Mouse (Mus musculus): ENCODE data around the gene Ddx39. TPM values are rescaled to one million over a fixed set of nuclear protein-coding genes. Genes with fewer than 3 reads are reported as not detected.

Ddx39 gene
- polyA plus RNA-seq, 1 experiment from 2014 or later, result 106 TPM

GRCm38 (mm10) chr8:83679866-83680265, 35.1 kb upstream of the Ddx39 start:
- Histone ChIP-seq H3K9me3 (ENCODE audit: control insufficient read depth, low read length) (no peaks in the 10 kb centered on the region), H3K36me3 (ENCODE audit: control insufficient read depth, insufficient read depth, low read length) (peaks cover 82% of the 10 kb centered on the region), H3K9ac (ENCODE audit: low read depth, low read length) (no peak overlapping the region), H3K4me1 (ENCODE audit: control insufficient read depth, insufficient read depth, low read length) (peaks cover 18% of the 10 kb centered on the region), H3K4me2 (ENCODE audit: low read depth, low read length) (no peak overlapping the region), H3K4me3 (ENCODE audit: low read depth, low read length) (no peak overlapping the region), H3K27ac (replicated peaks; ENCODE audit: low read depth, low read length) (no peak overlapping the region), H3K27me3 (replicated peaks; ENCODE audit: control insufficient read depth, insufficient read depth, low read length) (no peaks in the 10 kb centered on the region)
- WGBS, result 88% methylated on average over 12 of the region's 12 CpGs
- ATAC-seq (ENCODE audit: low read depth), result no peak
- DNase-seq (ENCODE audit: low spot score), result no peak

GRCm38 (mm10) chr8:83680603-83681002, 34.4 kb upstream of the Ddx39 start:
- peak; percentile 84 for DNase-seq (ENCODE audit: low spot score)
- H3K27me3 ChIP-seq (replicated peaks; ENCODE audit: control insufficient read depth, insufficient read depth, low read length), result no peaks in the 10 kb centered on the region
- H3K9me3 ChIP-seq (ENCODE audit: control insufficient read depth, low read length), result no peaks in the 10 kb centered on the region
- peak overlapping the region; percentile 78 for H3K27ac ChIP-seq (replicated peaks; ENCODE audit: low read depth, low read length)
- 41% methylated on average over 5 of the region's 5 CpGs for WGBS
- H3K36me3 ChIP-seq (ENCODE audit: control insufficient read depth, insufficient read depth, low read length), result peaks cover 87% of the 10 kb centered on the region
- ATAC-seq (ENCODE audit: low read depth), result peak; percentile 45; the same call in 1 of the 2 replicates
- peaks cover 18% of the 10 kb centered on the region for H3K4me1 ChIP-seq (ENCODE audit: control insufficient read depth, insufficient read depth, low read length)
- H3K4me3 ChIP-seq (ENCODE audit: low read depth, low read length), result no peak overlapping the region
- H3K4me2 ChIP-seq (ENCODE audit: low read depth, low read length), result no peak overlapping the region
- no peak overlapping the region for H3K9ac ChIP-seq (ENCODE audit: low read depth, low read length)

- peak overlapping the region; percentile 78 for H3K27ac ChIP-seq (replicated peaks; ENCODE audit: low read depth, low read length)
- no peak overlapping the region for H3K4me3 ChIP-seq (ENCODE audit: low read depth, low read length)
- DNase-seq (ENCODE audit: low spot score) (peak; percentile 54), ATAC-seq (ENCODE audit: low read depth) (peak; percentile 66; the same call in 1 of the 2 replicates)
- H3K27me3 ChIP-seq (replicated peaks; ENCODE audit: control insufficient read depth, insufficient read depth, low read length), result no peaks in the 10 kb centered on the region
- H3K4me2 ChIP-seq (ENCODE audit: low read depth, low read length), result 0 out of 2 replicates have a peak overlapping the region, but pooled peaks have one; percentile 13
- no peaks in the 10 kb centered on the region for H3K9me3 ChIP-seq (ENCODE audit: control insufficient read depth, low read length)
- H3K9ac ChIP-seq (ENCODE audit: low read depth, low read length), result no peak overlapping the region
- 15% methylated on average over 6 of the region's 6 CpGs for WGBS
- peaks cover 86% of the 10 kb centered on the region for H3K36me3 ChIP-seq (ENCODE audit: control insufficient read depth, insufficient read depth, low read length)
- peaks cover 18% of the 10 kb centered on the region for H3K4me1 ChIP-seq (ENCODE audit: control insufficient read depth, insufficient read depth, low read length)
Measured at GRCm38 (mm10) chr8:83681099-83681498, 33.9 kb upstream of the Ddx39 start.

DNA sequence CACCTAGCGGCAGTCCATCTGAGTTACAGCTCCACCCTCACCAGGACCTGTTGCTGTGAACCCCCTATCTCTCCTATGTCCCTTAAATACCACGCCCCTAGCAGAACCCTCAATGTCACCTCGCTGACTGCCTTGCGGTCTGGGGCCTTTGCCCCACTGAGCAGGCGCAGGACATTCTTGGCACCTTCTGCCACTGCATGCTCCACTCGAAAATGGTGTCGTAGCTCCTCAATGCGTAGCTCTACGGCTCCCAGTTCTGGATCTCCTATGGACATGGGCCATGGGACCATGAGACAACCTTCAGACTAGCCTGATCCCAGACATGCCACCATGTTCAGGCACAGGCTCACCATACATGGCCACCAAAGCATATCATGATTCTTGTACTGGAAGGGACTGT, 30.5 kb upstream of the Ddx39 start:
- Histone ChIP-seq H3K4me1 (ENCODE audit: control insufficient read depth, insufficient read depth, low read length) (peaks cover 18% of the 10 kb centered on the region), H3K9me3 (ENCODE audit: control insufficient read depth, low read length) (no peaks in the 10 kb centered on the region), H3K9ac (ENCODE audit: low read depth, low read length) (no peak overlapping the region), H3K27ac (replicated peaks; ENCODE audit: low read depth, low read length) (no peak overlapping the region), H3K36me3 (ENCODE audit: control insufficient read depth, insufficient read depth, low read length) (peaks cover 71% of the 10 kb centered on the region), H3K27me3 (replicated peaks; ENCODE audit: control insufficient read depth, insufficient read depth, low read length) (no peaks in the 10 kb centered on the region), H3K4me2 (ENCODE audit: low read depth, low read length) (no peak overlapping the region), H3K4me3 (ENCODE audit: low read depth, low read length) (no peak overlapping the region)
- ATAC-seq (ENCODE audit: low read depth) (no peak), DNase-seq (ENCODE audit: low spot score) (no peak)
- WGBS, result 94% methylated on average over 9 of the region's 9 CpGs

GRCm38 (mm10) chr8:83689264-83689663, 25.7 kb upstream of the Ddx39 start:
- Histone ChIP-seq H3K9me3 (ENCODE audit: control insufficient read depth, low read length) (no peaks in the 10 kb centered on the region), H3K9ac (ENCODE audit: low read depth, low read length) (no peak overlapping the region), H3K36me3 (ENCODE audit: control insufficient read depth, insufficient read depth, low read length) (peaks cover 64% of the 10 kb centered on the region), H3K27ac (replicated peaks; ENCODE audit: low read depth, low read length) (no peak overlapping the region), H3K4me2 (ENCODE audit: low read depth, low read length) (no peak overlapping the region), H3K27me3 (replicated peaks; ENCODE audit: control insufficient read depth, insufficient read depth, low read length) (no peaks in the 10 kb centered on the region), H3K4me3 (ENCODE audit: low read depth, low read length) (no peak overlapping the region), H3K4me1 (ENCODE audit: control insufficient read depth, insufficient read depth, low read length) (no peaks in the 10 kb centered on the region; the same call in 1 of the 2 replicates)
- no peak for ATAC-seq (ENCODE audit: low read depth)
- DNase-seq (ENCODE audit: low spot score), result no peak
- 91% methylated on average over 6 of the region's 6 CpGs for WGBS

DNA sequence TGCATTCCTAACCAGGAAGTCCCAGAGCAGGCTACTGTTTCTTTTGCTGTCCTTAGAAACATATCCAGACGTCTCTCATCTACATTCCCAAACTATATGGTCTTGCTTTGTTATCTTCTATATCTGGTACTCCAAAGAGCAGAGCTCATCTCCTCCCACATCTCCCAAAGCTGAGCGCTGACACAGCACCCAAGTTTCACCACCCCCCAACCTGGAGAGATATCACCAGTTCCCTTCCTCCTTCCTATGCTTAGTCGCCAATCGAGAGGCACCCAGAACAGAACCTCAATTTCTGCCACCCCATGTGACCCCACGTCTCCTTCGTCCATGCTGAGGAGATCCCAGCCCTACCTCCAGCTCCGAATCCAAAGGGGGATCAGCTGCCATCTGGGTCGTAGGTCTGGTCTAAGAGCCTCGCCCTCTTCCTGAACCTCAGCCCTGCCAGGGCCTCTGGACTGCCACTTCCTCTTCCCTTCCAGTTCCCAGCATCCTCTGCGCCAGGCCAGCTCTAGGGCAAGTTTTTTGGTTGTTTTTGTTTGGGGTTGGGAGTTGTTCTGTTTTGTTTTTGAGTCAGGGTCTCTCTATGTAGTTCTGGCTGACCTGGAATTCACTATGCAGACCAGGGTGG, 21.3 kb upstream of the Ddx39 start:
- 81% methylated on average over 10 of the region's 10 CpGs for WGBS
- Histone ChIP-seq H3K36me3 (ENCODE audit: control insufficient read depth, insufficient read depth, low read length) (peaks cover 33% of the 10 kb centered on the region), H3K4me2 (ENCODE audit: low read depth, low read length) (no peak overlapping the region), H3K4me3 (ENCODE audit: low read depth, low read length) (no peak overlapping the region), H3K9ac (ENCODE audit: low read depth, low read length) (no peak overlapping the region), H3K4me1 (ENCODE audit: control insufficient read depth, insufficient read depth, low read length) (peaks cover 15% of the 10 kb centered on the region), H3K27ac (replicated peaks; ENCODE audit: low read depth, low read length) (no peak overlapping the region), H3K9me3 (ENCODE audit: control insufficient read depth, low read length) (no peaks in the 10 kb centered on the region), H3K27me3 (replicated peaks; ENCODE audit: control insufficient read depth, insufficient read depth, low read length) (no peaks in the 10 kb centered on the region)
- no peak for ATAC-seq (ENCODE audit: low read depth)
- no peak for DNase-seq (ENCODE audit: low spot score)

DNA sequence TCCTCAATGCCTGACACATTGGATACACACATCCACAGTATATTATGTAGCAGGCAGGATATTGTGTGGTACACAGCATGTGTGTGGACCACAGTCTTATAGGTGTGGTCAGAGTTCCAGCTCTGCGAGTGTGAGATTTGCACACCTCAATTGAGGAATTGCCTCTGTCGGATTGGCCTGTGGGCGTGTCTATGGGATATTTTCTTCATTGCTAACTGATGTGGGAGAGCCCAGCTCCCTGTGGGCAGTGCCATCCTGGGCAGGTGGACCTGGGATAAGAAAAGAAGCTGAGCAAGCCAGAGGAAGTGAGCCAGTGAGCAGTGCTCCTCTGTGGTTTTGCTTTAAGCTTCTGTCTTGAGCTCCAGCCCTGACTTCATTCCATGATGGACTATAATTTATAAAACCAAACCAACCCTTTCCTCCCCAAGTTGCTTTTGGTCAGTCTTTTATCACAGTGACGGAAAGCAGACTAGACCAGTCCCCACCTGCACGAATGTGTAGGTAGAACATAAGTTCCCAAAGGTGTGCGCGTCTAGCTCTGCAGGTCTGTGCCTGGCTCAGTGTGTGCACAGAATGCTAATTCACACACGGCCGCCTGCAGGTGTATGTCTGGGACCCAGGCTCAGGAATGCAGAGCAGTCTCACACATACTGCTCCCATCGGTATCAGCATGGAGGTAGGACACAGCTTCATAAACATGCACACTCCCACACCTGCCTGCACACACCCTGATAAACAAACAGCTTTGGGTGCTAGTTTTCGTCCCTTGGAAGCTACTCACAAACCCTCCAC, 20.4 kb upstream of the Ddx39 start:
- no peak overlapping the region for H3K27ac ChIP-seq (replicated peaks; ENCODE audit: low read depth, low read length)
- H3K27me3 ChIP-seq (replicated peaks; ENCODE audit: control insufficient read depth, insufficient read depth, low read length), result no peaks in the 10 kb centered on the region
- peaks cover 17% of the 10 kb centered on the region for H3K4me1 ChIP-seq (ENCODE audit: control insufficient read depth, insufficient read depth, low read length)
- H3K4me3 ChIP-seq (ENCODE audit: low read depth, low read length), result no peak overlapping the region
- no peak overlapping the region for H3K4me2 ChIP-seq (ENCODE audit: low read depth, low read length)
- H3K36me3 ChIP-seq (ENCODE audit: control insufficient read depth, insufficient read depth, low read length), result peaks cover 28% of the 10 kb centered on the region
- no peaks in the 10 kb centered on the region for H3K9me3 ChIP-seq (ENCODE audit: control insufficient read depth, low read length)
- WGBS, result 87% methylated on average over 11 of the region's 11 CpGs
- ATAC-seq (ENCODE audit: low read depth), result no peak
- no peak for DNase-seq (ENCODE audit: low spot score)
- no peak overlapping the region for H3K9ac ChIP-seq (ENCODE audit: low read depth, low read length)

- Histone ChIP-seq H3K4me2 (ENCODE audit: low read depth, low read length) (no peak overlapping the region), H3K9ac (ENCODE audit: low read depth, low read length) (no peak overlapping the region), H3K4me3 (ENCODE audit: low read depth, low read length) (no peak overlapping the region), H3K27me3 (replicated peaks; ENCODE audit: control insufficient read depth, insufficient read depth, low read length) (no peaks in the 10 kb centered on the region), H3K4me1 (ENCODE audit: control insufficient read depth, insufficient read depth, low read length) (peaks cover 25% of the 10 kb centered on the region), H3K36me3 (ENCODE audit: control insufficient read depth, insufficient read depth, low read length) (peaks cover 22% of the 10 kb centered on the region), H3K9me3 (ENCODE audit: control insufficient read depth, low read length) (no peaks in the 10 kb centered on the region), H3K27ac (replicated peaks; ENCODE audit: low read depth, low read length) (no peak overlapping the region)
- WGBS, result 83% methylated on average over 17 of the region's 17 CpGs
- ATAC-seq (ENCODE audit: low read depth), result no peak
- DNase-seq (ENCODE audit: low spot score), result no peak
Measured at GRCm38 (mm10) chr8:83695351-83696106, 19.4 kb upstream of the Ddx39 start.

All from embryonic facial prominence, embryonic 14.5 days (tissue).